Mouse (Mus musculus) stomach, postnatal 0 days (tissue): ENCODE data around the gene Gtse1. TPM values are rescaled to one million over a fixed set of nuclear protein-coding genes. Genes with fewer than 3 reads are reported as not detected.
A peak's percentile ranks its signal among the peaks of the same experiment; 100 is the strongest.

ENCODE experiments used
- ATAC-seq: fragments of 200-750 bp; cut with Nextera tagmentation; 2 replicates; pipeline ENCODE4 v1.8.0; 2017; ENCODE audit not compliant: low FRiP score, low TSS enrichment
- DNase-seq: peaks from one replicate; pipeline ENCODE4 v3.0.0-alpha.2; 2016; ENCODE audit warnings: low spot score
- H3K27ac ChIP-seq: fragments of 300-500 bp; sonication (generic); replicated peaks from 2 replicates; pipeline ENCODE4 v1.5.1; 2014; ENCODE audit warnings: mild to moderate bottlenecking, control low read depth
- H3K27me3 ChIP-seq: fragments of 300-500 bp; sonication (generic); 2 replicates; pipeline ENCODE4 v1.6.1; 2014; ENCODE audit warnings: low read length; ENCODE audit not compliant: control insufficient read depth, insufficient read depth
- H3K36me3 ChIP-seq: fragments of 300-500 bp; sonication (generic); 2 replicates; pipeline ENCODE4 v1.6.1; 2014; ENCODE audit warnings: low read length, mixed read lengths; ENCODE audit not compliant: control insufficient read depth, insufficient read depth
- H3K4me1 ChIP-seq: fragments of 300-500 bp; sonication (generic); replicated peaks from 2 replicates; pipeline ENCODE4 v1.6.1; 2014; ENCODE audit warnings: antibody characterized with exemption; ENCODE audit not compliant: control insufficient read depth, insufficient read depth
- H3K4me2 ChIP-seq: fragments of 300-500 bp; sonication (generic); replicated peaks from 2 replicates; pipeline ENCODE4 v1.6.1; 2014; ENCODE audit warnings: low read depth, mild to moderate bottlenecking, control low read depth, moderate library complexity
- H3K4me3 ChIP-seq: fragments of 300-500 bp; sonication (generic); 2 replicates; pipeline ENCODE4 v1.5.1; 2014; ENCODE audit warnings: low read depth, low read length, control low read depth
- H3K9ac ChIP-seq: fragments of 300-500 bp; sonication (generic); 2 replicates; pipeline ENCODE4 v1.6.1; 2014; ENCODE audit warnings: mild to moderate bottlenecking, low read length, control low read depth, mixed read lengths
- H3K9me3 ChIP-seq: fragments of 300-500 bp; sonication (generic); 2 replicates; pipeline ENCODE4 v1.6.1; 2016; ENCODE audit warnings: low read length; ENCODE audit not compliant: control insufficient read depth
- CTCF ChIP-seq: IDR thresholded peaks from 2 replicates; pipeline ENCODE4 v1.5.1; 2016; ENCODE audit warnings: antibody characterized with exemption, low read depth, mild to moderate bottlenecking, moderate library complexity
- EP300 ChIP-seq: optimal IDR thresholded peaks from 2 replicates; pipeline ENCODE3; 2016; ENCODE audit warnings: antibody characterized with exemption
- WGBS: fragments of 180-500 bp; shearing (Covaris S2); extraction: QIAGEN DNeasy Blood & Tissue Kit; methylation state at CpG from one replicate; pipeline ENCODE4 v1.1.7; 2014; 5-methylcytosine and 5-hydroxymethylcytosine counted together
- polyA plus RNA-seq: library from polyadenylated mRNA; unstranded; fragments of >200 nt; fragmentation: Nextera tagmentation; extraction: Ambion mirVana; gene quantifications from 2 replicates; pipeline ENCODE4 v1.2.1, GENCODE M21; 2015

Gene Gtse1
- polyA plus RNA-seq, 1 experiment from 2014 or later = 6.5 TPM

DNA sequence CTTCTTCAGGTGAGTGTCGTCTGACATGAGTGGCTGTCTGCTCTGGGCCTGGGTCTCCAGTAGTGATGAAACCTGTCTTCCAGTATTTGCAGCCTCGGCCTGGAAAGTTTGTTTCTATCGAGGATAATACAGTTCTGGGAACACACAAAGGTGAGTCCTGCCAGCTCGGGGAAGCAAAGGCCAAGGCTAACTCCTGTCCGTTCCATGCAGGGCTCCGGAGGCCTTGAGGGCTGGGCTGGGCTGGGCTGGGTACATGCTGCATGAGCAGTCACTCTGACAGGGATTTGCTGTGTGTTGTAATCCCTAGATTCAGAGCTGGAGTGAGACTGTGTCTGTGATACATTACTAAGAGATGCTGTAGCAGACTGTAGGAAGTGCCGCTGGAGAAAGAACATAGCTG, 34.3 kb downstream of the Gtse1 start:
- Histone ChIP-seq H3K27me3 (no peaks in the 10 kb centered on the region), H3K4me3 (no peak overlapping the region), H3K27ac (no peak overlapping the region), H3K4me2 (no peak overlapping the region), H3K36me3 (peaks cover 34% of the 10 kb centered on the region), H3K9me3 (no peaks in the 10 kb centered on the region), H3K4me1 (no peaks in the 10 kb centered on the region), H3K9ac (no peak overlapping the region)
- TF ChIP-seq CTCF = no peak
- TF ChIP-seq EP300 = no peak
- WGBS = 80% methylated on average over 7 of the region's 7 CpGs
- DNase-seq (no peak), ATAC-seq (no peak)

DNA sequence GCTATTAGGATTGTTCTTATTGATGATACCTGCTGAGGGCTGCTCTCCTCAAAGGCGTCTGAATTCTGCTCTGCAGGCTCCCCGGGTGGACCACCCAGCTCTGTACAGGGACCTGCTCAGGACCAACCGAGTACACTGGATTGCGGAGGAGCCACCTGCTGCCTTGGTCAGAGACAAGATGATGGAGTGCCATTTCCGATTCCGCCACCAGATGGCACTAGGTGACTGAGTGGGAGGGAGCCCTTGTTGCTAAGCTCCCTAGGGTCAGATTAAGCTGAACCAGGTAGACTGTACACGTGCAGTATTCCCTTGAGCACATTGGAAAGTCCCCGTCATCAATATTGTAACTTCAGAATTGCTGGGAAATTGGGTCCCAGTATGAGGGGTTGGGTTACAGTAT, 36.7 kb downstream of the Gtse1 start:
- H3K4me2 ChIP-seq = no peak overlapping the region
- TF ChIP-seq EP300 (no peak), CTCF (peak; percentile 97)
- H3K27ac ChIP-seq = no peak overlapping the region
- H3K9ac ChIP-seq = no peak overlapping the region
- H3K27me3 ChIP-seq = no peaks in the 10 kb centered on the region
- H3K4me1 ChIP-seq = no peaks in the 10 kb centered on the region
- peaks cover 36% of the 10 kb centered on the region for H3K36me3 ChIP-seq
- DNase-seq (peak; percentile 89), ATAC-seq (peak; percentile 33)
- H3K9me3 ChIP-seq = no peaks in the 10 kb centered on the region
- WGBS = 12% methylated on average over 8 of the region's 8 CpGs
- H3K4me3 ChIP-seq = no peak overlapping the region

DNA sequence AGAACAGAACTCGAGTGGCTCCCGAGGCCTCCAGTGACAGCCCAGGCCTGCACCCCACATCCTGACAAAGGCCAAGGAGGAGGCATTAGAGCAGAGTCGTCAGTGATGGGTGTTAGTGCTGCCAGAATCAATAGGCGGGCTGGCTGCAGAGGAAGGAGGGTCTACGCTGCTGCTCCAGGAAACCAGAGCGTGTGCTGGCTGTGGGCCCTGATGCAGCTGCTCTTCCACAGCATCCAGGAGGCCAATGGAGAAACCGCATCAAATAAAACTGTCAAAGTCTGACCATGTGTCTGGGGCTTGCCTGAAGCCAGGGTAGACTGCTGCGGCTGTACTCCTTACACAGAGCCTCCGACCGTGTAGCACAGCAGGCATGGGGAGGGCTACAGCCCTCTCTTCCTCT, 37.6 kb downstream of the Gtse1 start:
- WGBS = 76% methylated on average over 10 of the region's 10 CpGs

DNA sequence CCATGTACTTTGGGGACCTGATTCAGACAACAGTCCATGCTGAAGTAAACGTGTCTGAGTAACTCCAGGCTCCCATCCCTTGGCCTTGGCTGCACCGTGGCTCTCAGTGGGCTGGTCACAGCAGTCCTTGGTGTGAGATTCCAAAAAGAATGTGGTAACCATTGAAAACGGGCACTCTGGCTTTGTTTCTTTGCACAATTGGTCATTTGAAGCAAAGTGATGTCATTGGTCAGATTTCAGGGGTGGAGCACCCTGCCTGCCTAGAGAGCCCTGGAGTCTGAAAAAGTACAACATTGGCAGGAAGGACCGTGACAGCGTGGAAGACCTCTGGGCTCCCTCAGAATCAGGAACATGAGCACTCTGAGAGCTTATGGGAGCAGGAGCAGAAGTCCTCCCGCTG, 39.9 kb downstream of the Gtse1 start:
- DNase-seq (no peak), ATAC-seq (no peak)
- H3K27ac ChIP-seq = no peak overlapping the region
- no peak overlapping the region for H3K4me3 ChIP-seq
- no peaks in the 10 kb centered on the region for H3K9me3 ChIP-seq
- peaks cover 20% of the 10 kb centered on the region for H3K36me3 ChIP-seq
- H3K27me3 ChIP-seq = no peaks in the 10 kb centered on the region
- 65% methylated on average over 6 of the region's 6 CpGs for WGBS
- H3K9ac ChIP-seq = no peak overlapping the region
- TF ChIP-seq EP300 (no peak), CTCF (no peak)
- no peaks in the 10 kb centered on the region for H3K4me1 ChIP-seq
- H3K4me2 ChIP-seq = no peak overlapping the region

More for the DNA sequence above, 37.6 kb downstream of the Gtse1 start:
- H3K27me3 ChIP-seq = no peaks in the 10 kb centered on the region
- H3K9me3 ChIP-seq = no peaks in the 10 kb centered on the region
- H3K36me3 ChIP-seq = peaks cover 34% of the 10 kb centered on the region
- H3K9ac ChIP-seq = 0 out of 2 replicates have a peak overlapping the region, but pooled peaks have one; percentile 13
- DNase-seq (no peak), ATAC-seq (no peak)
- H3K4me1 ChIP-seq = no peaks in the 10 kb centered on the region
- H3K4me2 ChIP-seq = no peak overlapping the region
- TF ChIP-seq EP300 = no peak
- TF ChIP-seq CTCF = no peak
- H3K4me3 ChIP-seq = no peak overlapping the region
- H3K27ac ChIP-seq = no peak overlapping the region

DNA sequence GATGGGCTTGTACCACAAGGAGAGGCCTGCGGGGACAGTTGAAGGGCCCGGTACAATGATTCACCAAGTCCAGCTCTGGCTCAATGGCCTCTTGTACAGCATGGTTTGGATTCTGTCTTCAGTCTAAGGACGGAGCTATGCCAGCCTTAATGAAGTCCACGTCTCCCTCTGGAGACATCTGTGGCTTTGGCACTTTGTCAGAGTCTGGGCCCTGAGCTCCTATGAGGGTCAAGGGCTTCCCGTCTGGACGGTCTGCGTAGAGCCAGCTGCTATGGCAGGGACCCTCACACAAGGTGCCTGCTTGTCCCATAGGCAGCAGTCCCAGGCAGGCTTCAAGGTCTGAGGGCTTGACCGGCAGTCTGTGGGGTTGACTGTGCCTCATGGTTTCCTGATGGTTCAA, 40.8 kb downstream of the Gtse1 start:
- no peaks in the 10 kb centered on the region for H3K4me1 ChIP-seq
- H3K36me3 ChIP-seq = peaks cover 14% of the 10 kb centered on the region
- WGBS = 66% methylated on average over 8 of the region's 8 CpGs
- H3K27me3 ChIP-seq = no peaks in the 10 kb centered on the region
- no peak for DNase-seq
- no peak overlapping the region for H3K27ac ChIP-seq
- no peaks in the 10 kb centered on the region for H3K9me3 ChIP-seq
- no peak overlapping the region for H3K4me2 ChIP-seq
- no peak for TF ChIP-seq CTCF
- TF ChIP-seq EP300 = no peak
- ATAC-seq = no peak
- H3K9ac ChIP-seq = no peak overlapping the region
- no peak overlapping the region for H3K4me3 ChIP-seq

DNA sequence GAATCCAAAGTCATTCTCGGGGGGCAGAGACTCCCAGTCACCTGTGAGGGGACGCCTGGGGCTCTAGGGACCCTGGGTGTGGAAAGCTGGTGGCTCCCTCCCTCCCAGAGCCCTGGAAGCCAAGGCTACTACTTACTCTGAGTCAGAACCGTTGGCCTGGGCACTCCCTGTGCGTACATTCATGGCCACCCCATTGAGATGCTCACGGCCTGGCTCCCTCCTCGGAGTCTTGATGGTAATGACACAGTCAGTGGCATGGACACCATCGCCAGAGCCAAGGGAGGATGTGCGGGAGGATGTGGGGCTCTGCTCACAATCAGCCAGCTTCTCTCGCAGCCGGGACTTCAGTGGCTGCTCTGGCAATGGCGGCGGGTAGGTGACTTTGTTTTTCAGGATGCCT, 41.3 kb downstream of the Gtse1 start:
- H3K9ac ChIP-seq = no peak overlapping the region
- peaks cover 10% of the 10 kb centered on the region for H3K36me3 ChIP-seq
- H3K4me2 ChIP-seq = no peak overlapping the region
- DNase-seq (no peak), ATAC-seq (no peak)
- H3K4me1 ChIP-seq = no peaks in the 10 kb centered on the region
- H3K27ac ChIP-seq = no peak overlapping the region
- no peaks in the 10 kb centered on the region for H3K9me3 ChIP-seq
- WGBS = 85% methylated on average over 12 of the region's 12 CpGs
- no peak overlapping the region for H3K4me3 ChIP-seq
- TF ChIP-seq CTCF (no peak), EP300 (no peak)
- H3K27me3 ChIP-seq = no peaks in the 10 kb centered on the region
